Mouse (Mus musculus) mouse trophoblast stem cell (cell line): Measurements from ENCODE around the gene Slc19a1.

Experiments
- in situ Hi-C, 2 experiments: fragments of 300-500 bp; cut with MseI, MboI; formaldehyde crosslinking; loops; 2 replicates in 1 of 2; 3 replicates in 1 of 2; pipeline ENCODE4 v1.15.1; 2025

The Slc19a1 gene

DNA sequence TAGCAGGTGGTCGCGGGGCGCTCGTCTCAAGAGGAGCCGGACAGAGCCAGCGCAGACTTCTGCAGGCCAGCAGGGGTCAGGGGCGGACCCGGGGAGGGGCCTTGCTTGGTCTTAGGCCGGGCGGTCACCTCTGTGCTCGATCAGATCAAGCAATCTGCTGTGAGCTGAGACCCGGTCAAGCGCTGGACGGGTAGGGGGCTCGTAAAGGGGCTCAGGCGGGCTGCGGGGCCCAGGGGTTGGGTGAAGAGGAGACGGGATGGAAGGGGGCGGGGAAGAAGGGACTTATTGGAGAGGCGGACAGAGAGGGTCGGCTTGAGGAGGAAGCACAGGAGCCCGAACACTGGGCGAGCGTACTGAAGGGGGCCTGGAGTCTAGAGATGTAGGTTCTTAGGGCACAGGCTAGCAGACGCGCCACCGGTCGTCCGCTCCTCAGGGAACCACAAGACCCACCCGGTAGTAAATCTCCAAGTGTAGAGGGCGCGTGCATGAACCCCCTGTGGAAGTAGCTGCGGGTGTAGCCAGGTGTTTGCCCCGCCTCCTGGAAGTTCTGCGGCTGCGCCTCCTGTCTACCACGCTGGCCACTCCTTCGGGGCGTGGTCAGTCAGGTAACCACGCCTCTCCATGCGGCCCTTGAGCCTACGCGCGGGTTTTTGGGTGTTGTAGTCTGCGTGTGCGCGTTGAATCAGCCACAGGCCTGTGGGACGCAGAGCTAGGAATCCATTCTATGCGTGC, 716 bp downstream of the Slc19a1 start:
- in situ Hi-C loops, result no loop called here

DNA sequence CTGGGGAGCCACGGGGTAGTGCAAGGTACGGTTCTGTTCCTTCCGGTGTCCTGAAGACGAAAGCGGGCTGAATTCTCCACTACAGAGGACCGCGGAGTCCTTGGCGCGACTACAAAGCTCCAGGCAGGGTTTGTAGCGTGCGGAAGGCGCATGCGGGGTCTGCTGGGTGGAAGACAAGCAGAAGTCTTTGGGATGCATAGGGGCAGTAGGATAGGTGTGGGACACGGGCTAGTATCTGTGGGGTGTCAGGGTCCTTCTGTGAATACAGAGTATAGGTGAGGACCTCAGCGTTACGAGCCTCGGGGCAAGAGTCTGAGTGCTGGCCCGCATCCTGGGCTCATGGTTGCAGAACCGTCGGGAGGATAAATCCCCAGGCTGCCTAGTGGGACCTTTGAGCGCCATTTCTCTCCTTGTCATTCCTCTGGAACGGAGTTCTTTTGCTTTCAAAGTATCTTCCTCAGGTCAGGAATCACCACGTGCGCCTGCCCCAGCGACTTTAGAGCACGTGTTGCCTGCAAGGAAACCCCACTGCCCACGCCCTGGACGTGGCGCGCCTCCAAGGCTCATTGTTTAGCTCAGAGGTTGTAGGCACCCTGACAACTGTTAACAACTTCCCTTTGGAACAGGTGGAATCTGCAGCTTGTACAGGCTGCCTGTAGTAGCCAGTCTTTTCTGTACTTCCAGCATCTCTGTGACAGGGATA, 1.4 kb downstream of the Slc19a1 start:
- in situ Hi-C loops, result no loop called here

DNA sequence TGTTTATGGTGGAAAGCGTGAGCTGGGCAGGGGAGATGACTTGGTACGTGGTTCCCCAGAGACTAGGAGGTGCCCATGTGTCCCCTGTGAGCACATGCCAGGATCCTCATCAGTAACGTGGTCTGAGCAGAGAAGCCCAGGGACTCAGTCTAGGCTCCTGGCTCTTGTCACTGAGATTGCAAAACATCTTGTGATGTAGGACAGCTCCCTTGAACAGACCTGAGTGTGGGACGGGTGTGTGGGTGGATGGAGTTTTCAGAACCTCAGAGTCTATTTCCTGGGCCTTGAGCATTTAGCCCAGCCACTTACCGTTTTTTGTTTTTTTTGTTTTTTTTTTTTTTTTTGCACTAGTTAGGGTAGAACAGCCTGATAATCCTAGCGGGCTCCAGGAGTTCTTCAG, 3.4 kb downstream of the Slc19a1 start:
- in situ Hi-C loops, result no loop called here

DNA sequence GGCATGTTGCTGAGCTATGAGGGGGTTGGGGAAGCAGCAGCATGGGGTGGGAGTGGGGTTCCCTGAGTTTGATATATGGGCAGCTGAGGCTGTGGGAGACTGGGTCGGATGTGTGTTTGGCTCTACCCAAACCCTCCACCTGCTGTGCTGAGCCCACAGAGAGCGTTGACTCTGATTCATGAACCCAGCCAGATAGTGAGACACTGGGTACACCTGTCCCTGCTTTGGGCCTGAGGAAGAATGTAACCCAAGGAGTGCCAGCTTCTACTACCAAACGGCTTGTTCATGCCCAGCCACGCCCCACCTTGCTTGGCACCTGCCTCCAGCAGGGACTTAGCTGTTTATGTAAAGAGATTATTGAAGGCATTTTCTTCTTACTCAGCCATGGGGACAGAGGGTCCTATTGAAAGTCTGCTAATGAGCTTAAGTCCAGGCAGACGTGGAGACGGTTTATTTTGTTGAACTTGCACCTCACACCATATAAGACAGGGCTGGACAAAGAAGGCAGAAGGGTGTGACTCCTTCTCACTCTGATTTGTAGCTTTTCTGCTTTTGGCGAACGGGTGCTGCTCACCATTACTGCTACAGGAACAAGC, 6.6 kb downstream of the Slc19a1 start:
- in situ Hi-C loops, result no loop called here

DNA sequence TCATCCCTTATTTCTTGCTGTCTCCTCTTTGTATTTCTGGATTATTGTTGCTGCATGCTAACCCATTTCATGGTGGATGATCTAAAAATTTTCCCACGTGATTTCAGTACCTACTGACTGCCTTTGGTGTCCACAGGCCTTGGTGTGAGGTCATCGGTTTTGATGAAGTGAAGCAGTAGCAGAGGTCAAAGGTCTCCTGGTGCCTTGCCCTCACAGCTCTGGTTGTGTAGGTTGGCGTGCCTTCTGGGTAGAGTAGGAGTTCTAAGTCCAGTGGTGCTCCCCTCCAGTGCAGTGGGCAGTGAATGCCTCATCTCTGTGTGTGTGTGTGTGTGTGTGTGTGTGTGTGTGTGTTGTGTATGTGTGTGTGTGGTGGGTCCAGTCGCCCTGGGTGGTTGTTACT, 16.2 kb downstream of the Slc19a1 start:
- in situ Hi-C loops, result no loop called here

DNA sequence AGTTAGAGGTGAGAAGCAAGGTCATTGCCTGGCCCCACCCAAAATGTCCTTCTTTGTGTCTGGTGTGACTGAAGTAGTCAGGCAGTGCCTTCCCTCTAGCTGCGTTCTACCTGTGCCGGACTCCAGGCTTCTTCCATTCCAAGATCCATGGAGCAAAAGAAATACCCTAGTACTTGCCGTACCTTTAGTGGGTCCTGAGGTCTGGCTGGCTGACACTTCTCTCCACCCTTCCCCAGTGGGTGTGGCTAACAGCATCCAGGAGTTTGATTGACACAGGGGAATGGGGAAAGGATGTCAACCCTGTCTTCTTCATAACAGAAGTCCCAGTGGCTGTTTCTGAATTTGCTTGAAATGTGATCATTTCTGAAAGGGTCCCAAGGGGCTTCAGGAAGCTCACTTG, 16.6 kb downstream of the Slc19a1 start:
- in situ Hi-C loops, result no loop called here

DNA sequence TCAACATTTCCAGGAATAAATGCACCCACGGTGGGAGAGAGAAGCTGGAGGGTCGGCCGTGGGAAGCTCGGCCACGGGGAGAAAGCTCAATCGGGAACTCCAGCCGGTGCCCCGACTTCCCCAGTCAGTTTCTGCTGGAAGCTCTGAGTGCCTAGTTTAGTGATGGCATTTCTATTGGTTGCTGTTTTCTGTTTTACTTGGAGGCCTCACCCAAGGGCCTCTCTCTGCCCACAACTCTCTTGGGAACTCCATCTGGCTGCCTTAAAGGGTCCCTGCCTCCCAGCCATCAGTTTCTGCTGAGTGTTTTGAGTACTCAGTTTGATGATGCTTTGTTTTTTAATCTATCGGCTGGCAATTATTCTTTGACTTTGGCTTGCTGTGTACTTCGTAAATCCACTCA, 24.7 kb downstream of the Slc19a1 start:
- in situ Hi-C loops, result no loop called here

DNA sequence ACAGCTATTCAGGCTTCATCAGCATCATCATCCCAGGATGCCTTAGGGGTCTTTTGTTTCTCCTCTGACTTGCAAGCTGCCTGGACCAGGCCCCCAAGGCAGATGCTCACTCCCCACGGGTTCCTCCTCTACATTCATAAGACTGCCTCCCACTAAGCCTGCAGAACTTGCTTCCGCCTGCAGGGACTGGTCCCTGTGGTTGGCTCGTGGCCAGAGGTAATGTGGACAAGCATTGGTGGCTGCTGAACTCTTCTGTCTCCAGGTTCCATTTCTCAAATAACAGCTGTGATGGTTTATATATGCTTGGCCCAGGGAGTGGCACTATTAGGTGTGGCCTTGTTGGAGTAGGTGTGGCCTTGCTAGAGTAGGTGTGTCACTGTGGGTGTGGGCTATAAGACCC, 29.4 kb downstream of the Slc19a1 start:
- in situ Hi-C loops, result no loop called here

DNA sequence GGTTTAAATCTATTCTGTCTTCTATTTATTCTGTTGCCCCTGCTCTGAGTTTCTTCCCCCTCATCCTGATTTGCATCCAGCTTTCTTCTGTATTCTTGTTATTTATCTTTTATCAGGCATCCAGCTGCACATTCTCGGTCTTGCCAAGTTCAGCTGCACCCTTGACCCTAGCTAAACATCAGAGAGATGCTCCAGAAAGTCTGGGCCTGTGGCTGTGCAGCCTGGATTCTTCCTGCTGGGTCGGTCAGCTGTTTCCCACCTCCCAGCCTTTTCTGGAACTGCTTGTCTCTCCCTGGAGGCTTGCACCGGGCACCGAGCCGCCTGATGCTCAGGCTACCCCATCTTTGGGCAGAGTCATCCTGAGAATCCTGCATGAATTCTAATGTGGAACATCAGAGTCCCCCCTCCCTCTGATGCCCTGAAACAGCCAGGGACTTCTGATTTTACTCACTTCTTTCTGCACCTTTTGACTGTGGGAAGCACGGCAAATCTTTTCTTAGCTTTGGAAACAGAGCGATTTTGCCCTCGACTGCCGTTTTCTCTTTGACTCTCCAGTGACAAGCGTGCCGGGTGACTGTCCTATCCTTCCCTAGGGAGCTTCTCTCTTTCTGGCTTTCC, 30.5 kb downstream of the Slc19a1 start:
- in situ Hi-C loops, result no loop called here

DNA sequence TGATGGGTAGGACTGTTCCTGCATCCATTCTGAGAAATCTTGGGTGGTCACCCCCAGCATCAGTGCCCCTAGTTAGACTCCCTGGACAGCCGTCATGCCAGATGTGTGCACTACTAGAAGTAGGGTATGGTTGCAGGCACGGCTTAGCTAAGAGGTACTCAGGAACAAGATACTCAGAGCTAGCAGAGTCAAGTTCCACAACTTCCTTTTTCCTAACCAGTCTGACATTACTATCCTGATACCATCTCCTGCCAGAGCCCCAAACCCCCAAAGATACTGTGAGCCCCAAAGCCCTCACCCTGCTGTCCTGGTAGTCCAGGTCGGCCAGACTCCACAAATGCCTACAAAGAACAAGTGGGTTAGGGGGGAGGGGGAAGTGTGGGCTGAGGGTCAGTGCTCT, 32.2 kb downstream of the Slc19a1 start:
- in situ Hi-C loops, result no loop called here

DNA sequence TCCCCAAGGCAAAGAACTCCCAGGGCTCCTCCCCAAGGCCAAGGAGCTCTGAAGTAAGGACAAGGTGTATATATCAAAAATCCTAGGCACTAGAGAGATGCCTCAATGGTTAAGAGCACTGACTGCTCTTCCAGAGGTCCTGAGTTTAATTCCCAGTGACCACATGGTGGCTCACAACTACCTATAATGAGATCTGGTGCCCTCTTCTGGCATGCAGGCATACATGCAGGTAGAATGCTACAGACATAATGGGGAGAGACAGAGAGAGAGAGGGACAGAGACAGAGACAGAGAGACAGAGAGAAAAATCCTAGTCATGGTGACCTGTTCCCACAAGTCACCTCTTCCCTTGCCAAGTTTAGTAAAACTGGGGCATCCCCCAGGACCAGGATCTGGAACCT, 32.6 kb downstream of the Slc19a1 start:
- in situ Hi-C loops, result no loop called here

DNA sequence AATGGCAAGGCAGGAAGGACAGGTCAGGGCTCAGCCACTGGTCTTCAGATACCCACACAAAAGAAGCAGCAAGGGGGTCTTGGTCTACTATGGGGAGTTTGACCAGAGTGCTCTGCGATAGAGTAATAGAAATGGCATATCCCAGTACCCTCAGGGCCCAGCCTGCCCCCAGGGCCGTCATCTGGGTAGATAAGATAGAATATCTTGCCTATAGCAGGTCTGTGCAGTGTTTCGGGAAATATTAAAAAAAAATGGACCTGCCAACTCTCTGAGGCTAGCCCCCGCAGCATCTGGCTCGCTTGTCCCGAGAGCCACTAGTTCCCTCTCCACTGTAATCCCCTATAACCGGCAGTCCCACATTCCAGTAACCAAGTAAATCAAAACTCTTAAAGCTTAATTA, 36.4 kb downstream of the Slc19a1 start:
- in situ Hi-C loops, result no loop called here

DNA sequence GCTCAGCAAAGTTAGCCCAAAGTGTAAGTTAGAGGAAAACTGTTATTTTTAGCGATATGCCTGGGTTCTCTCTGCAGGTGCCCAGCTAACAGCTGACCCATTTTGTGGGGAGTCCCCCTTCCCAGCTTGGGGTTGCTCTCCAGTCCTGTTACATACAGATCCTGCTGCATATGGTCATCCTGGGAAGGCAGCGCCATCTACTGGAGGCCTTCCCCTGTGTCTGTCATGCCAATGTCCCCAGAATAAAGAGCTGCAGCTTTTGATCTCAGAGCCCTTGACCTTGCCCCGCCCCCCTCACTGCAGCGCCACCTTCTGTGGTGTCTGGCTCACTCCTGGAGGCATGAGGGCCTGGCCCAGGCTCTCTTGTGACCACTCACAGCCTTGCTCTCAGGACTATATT, 38.0 kb downstream of the Slc19a1 start:
- in situ Hi-C loops, result no loop called here

DNA sequence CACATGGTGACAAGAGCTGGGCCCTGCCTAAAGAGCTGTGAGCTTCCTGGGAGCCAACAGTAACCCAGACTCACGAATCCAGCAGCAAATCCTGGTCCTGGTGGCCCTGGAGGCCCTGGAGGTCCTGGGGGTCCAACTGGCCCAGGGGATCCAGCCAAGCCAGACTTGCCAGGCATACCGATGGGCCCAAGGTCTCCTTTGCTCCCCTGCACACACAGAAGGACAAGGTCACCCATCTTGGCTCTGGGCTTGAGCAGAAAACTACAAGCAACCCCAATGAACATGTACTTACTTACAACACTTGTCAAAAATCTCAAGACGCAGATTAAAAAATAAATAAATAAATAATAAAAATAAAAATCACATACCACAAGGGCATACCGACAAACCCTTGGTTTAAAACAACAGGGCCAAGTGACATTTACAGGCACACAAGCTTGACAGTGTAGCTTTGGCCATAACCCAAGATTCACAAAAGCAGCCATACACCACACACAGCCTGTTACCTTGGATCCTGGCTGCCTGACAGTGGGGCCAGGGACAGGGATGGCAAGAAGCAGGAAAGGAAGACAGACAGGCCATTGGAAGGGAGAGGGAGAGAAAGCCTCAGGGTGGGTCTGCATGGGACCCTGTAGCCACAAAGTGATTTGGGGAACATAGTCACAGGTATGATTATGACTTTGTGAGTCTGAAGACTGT, 42.4 kb downstream of the Slc19a1 start:
- in situ Hi-C loops, result no loop called here

DNA sequence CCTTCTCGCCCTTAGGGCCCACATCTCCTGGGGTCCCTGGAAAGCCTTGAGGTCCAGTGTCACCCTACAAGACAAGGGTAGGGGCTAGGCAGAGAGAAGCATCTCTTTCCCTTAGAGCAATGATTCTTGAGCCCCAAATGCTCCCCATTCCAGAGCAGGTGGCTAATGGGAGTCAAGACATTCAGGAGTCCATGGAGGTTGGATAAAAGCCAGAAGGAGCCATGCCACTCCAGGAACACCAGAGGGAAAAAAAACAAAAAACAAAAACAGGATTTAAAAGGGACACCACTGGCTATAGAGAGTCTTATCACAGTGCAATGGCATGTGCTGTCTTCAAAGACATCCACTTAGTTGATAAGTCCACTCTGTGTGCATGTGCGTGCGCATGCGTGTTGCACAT, 46.4 kb downstream of the Slc19a1 start:
- in situ Hi-C loops, result no loop called here

DNA sequence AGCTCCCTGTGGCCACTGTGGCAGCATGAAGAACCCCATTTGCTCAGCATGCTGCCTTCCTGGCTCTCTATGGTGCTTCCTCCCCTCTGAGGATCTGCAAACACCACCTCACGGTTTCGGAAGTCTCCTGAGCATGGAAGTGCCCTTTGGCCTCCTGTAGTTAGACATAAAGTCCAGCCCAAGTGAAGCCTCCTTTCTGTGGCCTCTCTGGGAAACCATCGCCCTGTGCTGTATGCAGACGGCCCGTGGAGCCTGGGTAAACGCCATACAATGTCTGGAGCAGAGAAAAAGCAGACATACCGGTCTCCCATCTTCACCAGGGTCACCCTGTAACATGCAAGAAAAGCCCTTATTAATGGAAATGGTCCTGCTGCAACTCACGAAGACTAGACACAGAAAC, 46.9 kb downstream of the Slc19a1 start:
- in situ Hi-C loops, result no loop called here

DNA sequence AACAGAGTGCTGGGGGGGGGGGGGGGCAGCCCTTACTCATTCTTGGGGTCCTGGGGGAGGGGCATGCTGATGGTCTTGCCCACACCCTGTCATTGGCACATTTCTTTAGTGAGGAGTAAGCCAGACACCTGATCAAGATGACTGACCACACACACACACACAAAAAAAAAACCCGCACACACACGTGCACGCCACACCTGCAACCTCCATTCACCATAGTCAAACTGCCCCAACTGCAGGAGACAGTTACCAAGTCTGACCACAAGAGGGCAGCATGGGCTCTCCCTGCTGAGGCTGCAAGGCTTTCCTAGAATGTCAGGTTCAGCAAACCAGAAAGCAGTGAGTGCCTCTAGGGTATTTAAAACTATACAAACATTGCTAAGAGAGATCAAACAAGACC, 50.4 kb downstream of the Slc19a1 start:
- in situ Hi-C loops, result no loop called here

DNA sequence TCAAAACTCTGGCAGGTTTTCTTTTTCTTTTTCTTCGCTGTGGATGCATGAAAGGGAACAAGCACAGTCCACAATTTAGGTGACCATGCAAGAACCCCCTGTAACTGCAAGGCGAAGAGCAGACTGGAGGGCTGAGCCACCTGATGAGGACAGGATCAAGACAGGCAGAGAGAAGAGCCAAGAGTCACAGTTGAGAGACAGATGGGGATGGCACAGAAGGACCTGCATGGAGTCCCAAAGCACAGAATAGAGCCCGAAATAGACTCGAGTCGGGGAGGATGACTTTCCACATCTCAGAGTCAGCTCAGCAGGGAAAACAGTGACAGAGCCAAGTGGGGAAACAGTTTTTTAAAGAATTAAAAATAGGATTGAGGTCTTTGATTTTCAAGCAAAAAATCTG, 50.9 kb downstream of the Slc19a1 start:
- in situ Hi-C loops, result no loop called here

DNA sequence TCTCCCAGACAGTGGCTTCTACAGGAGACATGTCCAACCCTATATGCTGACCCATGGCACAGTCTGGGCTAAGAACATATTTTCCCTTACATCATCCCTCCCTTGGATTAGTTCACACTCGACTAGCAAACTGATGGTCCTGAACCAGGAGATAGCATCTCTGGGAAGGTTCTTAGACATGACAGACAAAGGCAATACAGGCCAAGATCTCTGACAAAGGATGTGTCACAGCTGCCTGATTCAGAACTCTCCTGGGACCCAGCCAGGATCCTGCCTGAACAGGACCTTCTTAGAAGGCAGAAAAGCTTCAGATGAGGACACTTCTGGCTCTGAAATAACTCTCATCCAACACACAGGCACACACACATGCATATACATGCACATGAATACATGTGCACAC, 52.5 kb downstream of the Slc19a1 start:
- in situ Hi-C loops, result no loop called here

DNA sequence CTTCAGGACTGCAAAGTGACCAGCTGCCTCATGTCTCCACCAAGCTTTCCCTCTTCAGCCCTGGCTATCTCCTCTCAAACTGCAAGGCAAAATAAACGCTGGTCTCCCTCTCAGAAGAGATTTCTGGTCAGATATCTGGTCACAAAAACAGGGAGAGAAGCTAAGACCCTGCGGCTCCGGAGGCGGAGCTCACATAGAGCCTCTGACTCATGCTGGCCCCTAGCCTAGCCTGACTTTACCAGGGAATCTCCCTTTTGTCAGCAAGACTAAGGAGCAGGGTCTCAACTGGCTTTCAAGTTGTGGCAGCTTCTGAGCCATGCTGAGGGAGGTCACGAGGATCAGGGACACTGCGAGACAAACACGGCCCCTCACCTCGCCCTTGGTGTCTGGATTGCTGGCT, 57.3 kb downstream of the Slc19a1 start:
- in situ Hi-C loops, result no loop called here

DNA sequence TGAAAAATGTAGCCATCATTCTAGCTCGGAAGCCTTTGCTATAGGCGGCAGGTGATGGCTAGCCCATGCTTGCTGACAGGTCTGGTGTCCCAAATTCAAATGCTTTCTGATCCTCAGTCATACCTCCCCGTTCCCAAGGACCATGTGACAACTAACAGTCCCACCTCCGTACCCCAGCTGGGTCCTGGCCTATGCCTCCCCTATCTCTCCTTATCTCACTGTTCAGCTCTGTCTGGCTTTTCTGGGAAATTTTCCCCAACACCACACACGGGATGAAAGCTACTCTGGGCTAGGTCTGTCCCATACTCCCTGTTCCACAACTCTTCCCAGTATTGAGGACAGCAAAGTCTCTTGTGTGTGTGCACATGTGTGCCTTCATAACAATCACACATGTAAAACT, 58.0 kb downstream of the Slc19a1 start:
- in situ Hi-C loops, result no loop called here

DNA sequence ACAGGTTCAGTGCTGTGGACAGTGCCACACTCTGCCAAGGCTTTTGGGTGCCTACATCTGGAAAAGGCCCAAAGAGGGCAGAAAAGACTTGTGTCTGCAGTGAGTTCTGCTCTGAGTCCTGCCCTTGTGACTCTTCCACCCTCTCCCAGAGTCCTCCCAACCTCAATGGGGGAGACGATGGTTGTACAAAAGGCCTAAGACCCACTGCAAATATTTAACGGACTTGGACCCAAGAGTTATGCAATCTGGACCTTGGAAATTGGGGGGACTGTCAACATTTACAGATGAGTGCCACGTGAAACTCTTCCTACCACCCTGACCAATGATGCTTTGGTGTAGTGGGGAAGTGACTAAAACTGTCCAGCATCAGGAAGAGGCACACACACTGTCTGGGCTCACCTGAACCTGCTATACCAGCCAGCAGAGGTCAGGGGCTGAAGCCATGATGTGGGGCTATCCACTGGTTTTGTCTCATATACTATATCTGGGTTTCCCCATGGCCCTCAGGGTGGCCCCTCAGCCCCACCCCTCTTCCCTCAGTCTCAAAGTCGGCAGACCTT, 59.6 kb downstream of the Slc19a1 start:
- in situ Hi-C loops, result no loop called here
